Mouse (Mus musculus) CD4-positive naive resting alpha-beta T cell, adult 76 days (primary cell): ENCODE measurements around the gene Tapt1. TPM values are rescaled to one million over a fixed set of nuclear protein-coding genes. Genes with fewer than 3 reads are reported as not detected.

ENCODE experiments used
- total RNA-seq: library from RNA; stranded (reverse); gene quantifications from one replicate; pipeline ENCODE4 v1.2.4, GENCODE M21; 2023

The Tapt1 gene
- 116 TPM for total RNA-seq

DNA sequence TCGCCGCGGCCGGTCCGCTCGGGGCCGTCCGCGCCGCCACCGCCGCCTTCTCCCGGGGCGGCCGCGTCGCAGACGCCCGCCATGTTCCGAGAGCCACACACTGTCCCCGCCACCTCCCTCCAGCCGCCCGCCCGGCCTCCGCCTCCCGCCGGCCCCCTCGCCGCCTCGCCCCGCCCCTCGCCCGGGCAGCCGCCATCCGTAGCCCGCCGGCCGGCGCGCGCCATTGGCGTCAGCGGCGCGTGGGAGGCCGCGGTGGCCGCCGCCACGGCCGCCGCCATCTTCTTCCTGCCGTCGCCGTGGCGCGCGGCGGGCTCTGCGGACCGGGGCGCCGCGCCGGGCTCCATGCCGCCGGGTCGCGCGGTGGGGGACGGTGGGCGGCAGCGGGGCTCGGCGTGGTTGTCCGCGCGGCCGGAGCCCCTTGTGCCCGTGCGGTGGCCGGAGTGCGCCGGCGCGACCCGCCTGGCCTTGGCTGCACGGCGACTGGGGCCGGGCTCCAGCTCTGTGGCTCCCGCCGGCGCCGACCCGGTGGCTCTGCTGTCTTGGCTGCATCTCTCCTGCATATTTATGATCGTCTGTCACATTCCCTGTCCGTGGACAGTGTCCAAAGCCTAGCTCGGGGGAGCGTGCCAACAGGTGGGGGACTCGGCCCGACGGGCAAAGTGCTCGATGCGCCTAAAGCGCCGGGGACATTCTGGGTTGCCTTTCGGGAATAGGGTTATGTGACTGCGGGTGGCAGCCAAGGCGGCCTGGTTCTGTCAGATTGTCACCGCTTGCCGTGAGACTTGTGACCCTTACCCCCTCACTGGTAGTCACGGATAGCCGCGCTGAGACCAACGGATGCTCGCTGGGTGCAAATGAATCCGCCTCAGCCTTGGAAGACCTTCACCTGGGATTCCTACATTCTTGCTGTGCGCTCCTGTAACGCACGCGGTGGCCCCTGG, at the start of gene Tapt1:
Gene Tapt1, minus strand, starts transcription at position 106 of the 941 bp plus-strand sequence.

Other genes with a start within 250 kb of the Tapt1 start
- not detected for gene Fgfbp1, start 244.8 kb downstream of the Tapt1 start, total RNA-seq
- not detected for gene Prom1, start 124.6 kb downstream of the Tapt1 start, total RNA-seq